Mouse (Mus musculus) frontal cortex, postnatal 14 days (tissue): ENCODE data around the gene Hsd3b6.
"Not testable (repeated sequence)": the region's sequence is repeated elsewhere in the genome, so short reads cannot be mapped to it uniquely, and the experiment has no call there.

ENCODE experiments used
- DNase-seq, 2 experiments: peaks; one replicate each; pipeline ENCODE4 v3.0.0; 2022; ENCODE audit warnings: low spot score in 2 of 2

Gene Hsd3b6

DNA sequence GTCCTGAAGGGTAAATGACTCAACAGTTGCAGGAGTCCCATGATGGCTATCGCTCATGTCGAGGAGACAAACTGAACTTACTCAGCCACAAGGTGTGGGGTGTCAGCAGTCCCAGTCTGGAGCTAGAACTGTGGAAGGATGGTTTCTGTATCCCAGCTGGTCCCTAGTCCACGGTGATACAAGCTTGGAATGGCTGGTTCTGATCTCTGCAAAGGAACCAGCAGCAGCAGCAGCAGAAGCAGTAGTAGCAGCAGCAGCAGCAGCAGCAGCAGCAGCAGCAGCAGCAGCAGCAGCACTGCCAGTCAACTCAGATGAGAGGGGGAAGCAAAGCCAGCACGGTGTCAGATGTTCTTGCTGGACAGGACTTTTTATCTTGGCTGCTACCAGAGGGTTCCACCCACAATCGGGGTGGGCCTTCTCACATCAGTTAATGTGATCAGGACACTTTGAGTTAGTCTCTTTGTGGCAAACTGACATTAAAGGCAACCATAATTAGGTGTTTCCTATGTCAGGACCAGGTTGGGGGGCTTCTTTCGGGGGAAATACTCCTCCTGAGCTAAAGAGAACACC, at the start of gene Hsd3b6:
TSS of gene Hsd3b6 (minus strand) at position 343 of the 570 bp plus-strand sequence.
- no peak for DNase-seq

GRCm38 (mm10) chr3:98862800-98863199, 48.6 kb upstream of the Hsd3b6 start:
- no peak for DNase-seq

DNA sequence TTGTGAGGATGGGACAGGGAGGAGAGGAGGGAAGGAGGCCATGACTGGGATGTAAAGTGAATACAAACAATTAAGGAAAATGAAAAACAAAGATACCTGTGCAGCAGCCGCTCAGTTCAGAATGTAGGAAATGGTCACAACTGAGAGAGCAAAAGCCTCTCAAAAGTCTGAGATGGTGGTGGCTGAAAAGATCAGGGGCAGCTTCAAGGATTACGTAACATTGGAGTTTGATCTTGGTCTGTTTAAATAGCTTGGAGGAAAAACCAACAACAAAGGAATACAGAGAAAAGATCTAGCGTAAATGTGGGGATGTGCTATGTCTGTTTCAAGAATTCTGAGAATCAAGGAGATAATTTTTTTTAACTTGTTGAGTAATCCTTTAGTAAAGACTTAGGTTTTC, 45.3 kb upstream of the Hsd3b6 start, which contains the start of gene Hsd3b1:
TSS of gene Hsd3b1 (minus strand) at position 219 of the 400 bp plus-strand sequence.
- no peak for DNase-seq

GRCm38 (mm10) chr3:98858051-98858450, 43.8 kb upstream of the Hsd3b6 start:
- DNase-seq, result no peak

- no peak for DNase-seq
Observed at GRCm38 (mm10) chr3:98856892-98857291, 42.6 kb upstream of the Hsd3b6 start.

- no peak for DNase-seq
Observed at GRCm38 (mm10) chr3:98855160-98855559, 40.9 kb upstream of the Hsd3b6 start.

DNA sequence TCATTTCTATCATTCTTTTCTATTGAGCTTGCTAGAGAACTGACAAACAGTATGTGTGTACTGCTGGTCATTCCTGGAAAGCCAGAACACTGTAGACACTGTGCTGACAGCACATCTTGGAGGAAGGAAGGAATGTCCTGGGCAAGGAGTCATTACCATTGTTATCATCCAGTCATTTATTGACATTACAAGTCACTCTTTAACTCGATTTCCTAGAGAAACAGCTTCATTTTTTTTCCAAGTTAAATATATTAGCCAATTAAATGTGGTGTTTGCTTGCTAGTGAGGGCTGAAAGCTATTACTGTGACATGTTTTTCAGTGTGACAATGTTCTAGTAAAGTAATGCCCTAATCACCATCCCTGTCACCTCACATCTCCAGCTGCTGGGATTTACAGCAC, 39.4 kb upstream of the Hsd3b6 start:
- DNase-seq, result no peak

GRCm38 (mm10) chr3:98853051-98853450, 38.8 kb upstream of the Hsd3b6 start:
- no peak for DNase-seq

GRCm38 (mm10) chr3:98852631-98853030, 38.4 kb upstream of the Hsd3b6 start:
- no peak for DNase-seq

DNA sequence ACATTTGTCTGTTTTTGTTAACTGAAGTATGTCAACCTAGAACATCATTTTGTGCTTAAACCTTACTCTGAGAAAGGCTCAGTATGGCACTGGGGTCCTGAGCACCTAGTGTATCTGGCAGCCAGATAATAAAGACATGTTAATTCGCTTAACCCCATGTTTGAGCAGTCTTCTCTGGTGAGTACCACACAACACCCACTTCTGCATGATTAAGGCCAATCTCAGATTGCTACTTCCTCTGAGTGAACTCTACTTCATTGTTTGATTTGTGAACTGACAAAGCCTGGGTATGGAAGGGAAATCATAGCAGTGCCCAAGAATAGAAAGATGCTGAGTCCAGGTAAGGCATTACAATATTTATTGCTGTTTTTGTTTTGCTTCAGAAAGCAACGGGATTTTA, 37.6 kb upstream of the Hsd3b6 start:
- no peak for DNase-seq

- no peak for DNase-seq
Observed at GRCm38 (mm10) chr3:98850262-98850661, 36.0 kb upstream of the Hsd3b6 start.

DNA sequence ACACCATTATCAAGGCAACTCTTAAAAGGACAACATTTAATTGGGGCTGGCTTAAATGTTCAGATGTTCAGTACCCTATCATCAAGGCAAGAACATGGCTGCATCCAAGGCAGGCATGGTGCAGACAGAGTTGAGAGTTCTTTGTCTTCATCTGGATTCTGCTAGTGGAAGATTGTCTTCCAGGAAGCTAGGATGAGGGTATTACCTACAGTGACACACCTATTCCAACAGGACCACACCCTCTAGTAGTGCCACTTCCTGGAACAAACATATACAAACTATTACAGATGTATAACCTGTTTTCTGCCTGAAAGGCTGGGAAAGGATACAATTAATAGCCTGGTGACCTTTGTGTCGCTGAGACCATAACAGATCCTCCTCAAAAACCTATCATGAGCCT, 34.7 kb upstream of the Hsd3b6 start:
- no peak for DNase-seq

DNA sequence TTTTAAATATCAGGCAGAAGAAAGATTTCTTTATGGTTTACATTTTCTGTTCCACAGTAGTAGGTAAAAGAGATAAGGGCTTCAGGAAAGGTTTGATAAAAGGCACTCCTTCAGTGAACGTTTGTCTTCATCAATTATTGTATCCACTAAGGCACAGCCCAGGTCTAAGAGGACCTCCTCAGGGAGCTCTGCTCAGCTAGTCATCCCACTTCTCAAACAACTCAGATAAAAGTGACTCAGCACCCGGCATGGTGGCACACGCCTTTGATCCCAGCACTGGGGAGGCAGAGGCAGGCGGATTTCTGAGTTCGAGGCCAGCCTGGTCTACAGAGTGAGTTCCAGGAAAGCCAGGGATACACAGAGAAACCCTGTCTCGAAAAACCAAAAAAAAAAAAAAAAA, 1.6 kb downstream of the Hsd3b6 start:
- not testable (repeated sequence) for DNase-seq

GRCm38 (mm10) chr3:98805032-98805431, 9.2 kb downstream of the Hsd3b6 start:
- DNase-seq, result not testable (repeated sequence)

GRCm38 (mm10) chr3:98786551-98786950, 27.7 kb downstream of the Hsd3b6 start:
- DNase-seq, result no peak

- no peak for DNase-seq
Observed at GRCm38 (mm10) chr3:98782181-98782868, 31.9 kb downstream of the Hsd3b6 start.

- no peak for DNase-seq
Observed at GRCm38 (mm10) chr3:98780921-98781320, 33.3 kb downstream of the Hsd3b6 start.

DNA sequence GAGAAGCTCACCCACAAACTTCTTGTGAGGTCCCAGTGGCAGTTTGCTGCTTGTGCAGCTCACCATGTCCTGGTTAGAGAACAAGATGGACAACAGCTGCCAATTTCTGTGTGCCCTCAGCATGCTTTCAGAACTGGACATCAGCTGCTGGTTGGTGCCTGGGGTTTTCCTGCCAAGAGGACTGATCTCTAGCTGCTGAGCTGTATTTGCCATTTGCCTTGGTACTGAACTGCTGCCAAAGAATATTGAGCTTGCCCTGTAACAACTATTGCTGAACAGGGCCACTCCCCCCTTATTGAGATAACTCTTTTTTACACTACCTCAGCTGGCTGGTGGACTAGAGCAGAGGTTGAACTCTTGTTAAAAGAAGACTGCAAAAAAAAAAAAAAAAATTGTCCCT, 50.1 kb downstream of the Hsd3b6 start:
- DNase-seq, result no peak

- no peak for DNase-seq
Observed at GRCm38 (mm10) chr3:98756836-98757235, 57.4 kb downstream of the Hsd3b6 start.
